Mouse (Mus musculus) heart, adult 10 weeks (tissue): ENCODE results near the gene Vmn2r121. TPM values are rescaled to one million over a fixed set of nuclear protein-coding genes. Genes with fewer than 3 reads are reported as not detected.

Experiments
- polyA plus RNA-seq: library from polyadenylated mRNA; stranded (reverse); fragments of 350-450 nt; fragmentation: Illumina TruSeq; extraction: RNeasy Lipid Tissue Mini Kit (QIAGEN cat#74804); gene quantifications from one replicate; pipeline ENCODE4 v1.2.3, GENCODE M21; 2014; ENCODE audit warnings: low read depth, low replicate concordance

The Vmn2r121 gene
- polyA plus RNA-seq = not detected

DNA sequence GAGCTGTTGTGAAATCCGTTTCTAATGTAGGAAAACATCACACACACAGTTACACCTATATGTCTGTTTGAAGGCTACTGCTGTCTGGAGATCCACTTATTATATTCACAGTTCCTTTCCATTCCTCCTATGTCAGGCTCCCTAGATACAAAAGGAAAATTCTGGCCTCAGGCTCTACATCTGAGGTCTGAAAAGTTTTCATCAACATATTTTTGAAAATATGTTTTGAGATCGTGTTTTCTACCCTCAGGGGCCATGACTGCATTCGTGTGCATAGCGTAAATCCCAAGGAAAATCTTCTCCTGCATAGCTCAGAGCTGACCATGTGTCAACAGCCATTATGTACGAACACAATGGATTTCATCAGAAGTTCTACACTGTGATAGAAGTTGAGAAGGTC, at the start of gene Vmn2r121:
Vmn2r121 (minus strand) TSS at position 101 of the 400 bp plus-strand sequence.

